Mouse (Mus musculus) cerebellum, adult 11 months (tissue): ENCODE data around the gene Smad3.

Experiments
- DNase-seq: peaks from one replicate; pipeline ENCODE4 v3.0.0; 2022

Smad3 gene

DNA sequence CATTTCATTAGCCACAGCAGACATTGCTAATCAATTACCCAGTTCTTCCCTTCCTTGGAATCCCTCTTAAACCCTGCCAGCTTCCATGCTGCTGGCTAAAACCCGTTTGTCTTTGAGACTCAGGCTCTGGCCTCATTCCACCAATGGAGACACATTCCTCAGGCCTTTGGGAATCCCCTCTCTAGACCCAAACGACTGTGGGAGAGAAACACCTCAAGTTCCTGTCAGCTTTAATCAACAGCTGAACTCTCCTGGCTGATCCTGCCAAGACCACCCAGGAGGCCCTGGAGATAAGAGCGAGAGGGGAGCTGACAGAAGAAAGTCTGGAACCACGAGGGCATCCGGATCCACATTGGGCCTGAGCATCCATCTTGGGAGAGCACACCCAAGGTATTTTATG is 13.9 kb upstream of the Smad3 start:
- DNase-seq: no peak

DNA sequence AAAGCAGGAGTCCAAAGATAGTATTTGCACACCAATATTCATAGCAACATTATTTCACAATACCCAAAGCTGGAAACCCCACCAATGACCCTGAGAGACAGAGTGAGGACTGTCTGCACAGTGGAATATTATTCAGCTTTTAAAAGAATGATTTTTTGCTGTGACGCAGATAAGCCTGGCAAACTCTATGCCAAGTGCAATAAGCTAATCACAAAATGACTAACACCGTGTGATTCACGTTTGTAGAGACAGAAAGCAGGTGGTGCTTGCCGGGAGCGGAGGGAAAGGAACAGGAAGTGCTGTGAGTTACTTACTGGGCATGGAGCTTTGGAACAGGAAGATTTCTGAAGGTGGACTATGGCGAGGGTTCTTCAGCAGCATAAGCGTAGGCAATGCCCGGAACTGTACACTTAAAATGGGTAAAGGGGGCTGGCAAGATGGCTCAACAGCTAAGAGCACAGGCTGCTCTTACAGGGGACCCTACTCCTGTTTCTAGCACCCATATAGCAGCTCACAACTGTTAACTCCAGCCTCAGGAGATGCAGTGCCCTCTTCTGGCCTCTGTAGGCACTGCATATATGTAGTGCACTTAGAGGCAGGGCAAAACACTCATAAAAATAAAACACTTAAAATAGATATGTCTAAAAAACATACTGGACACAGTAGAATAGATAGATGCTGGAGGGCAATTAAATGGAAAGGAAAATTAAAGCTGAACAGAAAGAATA is 3.7 kb upstream of the Smad3 start:
- no peak for DNase-seq

DNA sequence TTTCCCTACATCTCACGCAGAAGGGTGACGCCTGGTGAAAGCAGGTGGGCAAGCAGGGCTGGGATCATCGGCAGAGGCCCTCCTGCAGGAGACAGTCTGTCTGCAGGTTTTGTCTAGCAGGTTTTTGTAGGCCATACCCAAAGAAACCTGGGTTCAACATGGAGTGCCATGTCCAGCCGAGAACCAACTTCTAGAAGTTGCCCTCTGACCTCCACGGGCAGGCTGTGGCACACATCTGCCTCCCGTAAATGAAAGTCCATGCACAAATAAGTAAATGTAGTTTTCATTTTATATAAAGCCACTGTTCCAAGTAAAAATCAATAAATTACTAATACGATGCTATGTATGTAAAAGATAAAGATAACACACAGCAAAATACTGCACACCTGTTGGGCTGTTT is 3.0 kb upstream of the Smad3 start:
- no peak for DNase-seq

DNA sequence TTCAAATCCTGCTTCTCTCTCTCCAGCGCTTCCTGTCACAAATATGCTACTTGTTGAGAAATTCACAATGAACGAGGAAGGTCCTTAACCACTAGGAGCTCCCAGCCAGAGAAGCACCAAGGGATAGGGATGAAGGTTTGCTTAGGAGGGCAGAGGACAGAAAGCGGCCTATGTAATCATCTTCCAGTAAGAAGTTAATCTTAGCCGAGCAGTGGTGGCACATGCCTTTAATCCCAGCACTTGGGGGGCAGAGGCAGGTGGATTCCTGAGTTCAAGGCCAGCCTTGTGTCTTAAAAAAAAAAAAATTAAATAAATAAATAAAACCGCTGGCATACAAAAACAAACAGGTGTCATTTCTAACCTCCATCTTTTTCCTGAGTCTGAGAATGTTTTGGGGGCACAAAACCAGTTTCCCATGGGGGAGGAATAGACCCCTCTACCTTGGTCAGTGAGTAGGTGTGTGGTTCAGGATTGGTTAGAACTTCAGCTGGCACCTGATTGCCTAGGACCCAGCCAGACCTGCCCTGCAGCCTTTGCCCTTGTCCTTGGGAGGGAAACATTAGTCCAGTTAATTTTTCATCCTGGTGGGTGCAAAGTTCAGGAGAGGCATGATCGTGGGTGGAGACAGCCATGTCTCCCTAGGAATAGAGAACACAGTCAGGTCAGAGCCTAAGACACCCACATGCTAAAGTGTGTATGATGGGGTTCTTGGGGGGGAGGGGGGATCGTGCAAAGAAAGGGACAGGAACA is 2.4 kb upstream of the Smad3 start:
- DNase-seq: no peak

DNA sequence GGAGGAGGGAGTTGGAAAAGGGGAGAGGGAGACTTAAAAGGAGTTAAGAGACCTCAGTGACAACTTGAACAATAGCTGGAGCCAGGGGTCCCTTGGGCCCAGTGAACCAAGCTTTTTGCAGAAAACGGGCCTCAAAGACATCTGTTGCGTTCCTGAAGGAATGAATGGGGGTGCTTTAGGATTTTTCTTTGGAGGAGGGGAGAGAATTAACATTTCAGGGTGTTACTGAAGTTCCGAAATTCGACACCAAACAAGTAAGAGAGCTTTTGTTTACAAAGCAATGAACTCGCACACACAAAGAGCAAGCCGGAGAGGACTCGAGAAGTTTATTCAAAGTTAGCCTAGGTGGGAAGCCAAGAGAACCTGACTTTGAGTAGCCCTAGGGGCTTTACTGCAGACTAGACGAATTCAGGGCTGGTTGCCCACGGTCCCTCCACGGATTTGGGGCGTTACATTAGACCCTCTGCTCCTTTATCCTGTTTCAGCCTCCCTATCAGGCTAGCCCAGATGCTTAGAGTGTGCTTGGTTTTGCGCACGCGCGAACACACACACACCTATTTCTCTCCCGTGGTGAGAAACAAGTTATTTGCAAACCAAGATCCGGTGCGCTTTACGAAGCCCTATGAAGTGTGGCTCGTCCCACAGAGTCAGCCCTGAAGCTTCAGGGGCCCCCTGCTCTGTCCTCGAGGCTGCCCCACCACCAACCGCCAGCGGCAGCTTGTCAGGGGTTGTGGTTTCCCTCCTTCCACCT is 1.0 kb upstream of the Smad3 start:
- no peak for DNase-seq

DNA sequence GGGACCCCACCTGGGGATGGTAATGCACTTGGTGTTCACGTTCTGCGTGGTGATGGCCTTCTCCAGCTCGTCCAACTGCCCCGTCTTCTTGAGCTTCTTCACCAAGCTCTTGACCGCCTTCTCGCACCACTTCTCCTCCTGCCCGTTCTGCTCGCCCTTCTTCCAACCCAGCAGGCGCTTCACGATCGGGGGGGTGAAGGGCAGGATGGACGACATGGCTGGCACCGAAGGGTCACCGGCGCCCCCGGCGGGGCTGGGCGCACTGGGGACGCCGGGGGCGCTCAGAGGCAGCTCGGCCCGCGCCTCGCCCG is 377 bp downstream of the Smad3 start:
- no peak for DNase-seq

DNA sequence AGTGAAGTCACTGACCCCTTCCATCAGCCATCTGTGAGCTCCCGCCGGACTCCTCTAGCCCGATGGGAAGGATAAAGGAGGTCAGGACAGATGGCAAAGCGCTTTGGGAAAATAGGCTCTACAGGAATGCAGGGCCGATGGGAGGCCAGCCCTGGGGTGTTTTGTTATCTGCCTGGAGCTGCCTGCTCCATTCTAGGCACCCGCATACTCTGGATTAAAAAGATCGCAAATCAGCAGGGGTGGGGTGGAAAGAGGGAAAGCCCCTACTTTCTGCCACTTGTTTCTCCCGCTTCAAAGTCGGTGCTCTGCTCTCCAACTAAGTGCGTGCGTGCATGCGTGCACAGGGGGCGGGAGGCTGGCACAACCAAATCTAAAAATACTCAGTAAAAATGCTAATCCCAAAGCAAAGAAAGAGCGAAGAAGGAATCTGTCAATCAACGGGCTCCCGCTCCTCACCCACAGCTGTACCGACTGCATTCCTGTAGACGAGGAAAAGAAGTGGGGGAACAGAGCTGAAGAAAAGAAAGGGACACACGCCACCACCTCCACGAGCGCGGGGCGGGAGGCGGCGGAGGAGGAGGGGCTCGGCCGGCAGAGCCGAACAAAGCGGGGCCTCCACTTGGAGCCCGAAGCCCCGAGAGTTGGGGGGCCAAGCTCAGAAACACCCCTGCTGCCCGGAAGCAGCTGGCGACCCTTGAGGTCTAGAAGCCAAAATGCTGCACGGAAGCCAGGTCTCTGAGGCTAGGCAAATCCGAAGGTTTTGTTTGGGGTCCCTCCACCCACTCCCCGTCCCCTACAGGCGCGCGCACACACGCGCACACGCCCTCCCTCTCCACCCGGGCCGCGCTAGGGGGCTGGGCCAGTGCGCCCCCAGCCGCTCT is 973 bp downstream of the Smad3 start:
- peak; percentile 35 for DNase-seq

DNA sequence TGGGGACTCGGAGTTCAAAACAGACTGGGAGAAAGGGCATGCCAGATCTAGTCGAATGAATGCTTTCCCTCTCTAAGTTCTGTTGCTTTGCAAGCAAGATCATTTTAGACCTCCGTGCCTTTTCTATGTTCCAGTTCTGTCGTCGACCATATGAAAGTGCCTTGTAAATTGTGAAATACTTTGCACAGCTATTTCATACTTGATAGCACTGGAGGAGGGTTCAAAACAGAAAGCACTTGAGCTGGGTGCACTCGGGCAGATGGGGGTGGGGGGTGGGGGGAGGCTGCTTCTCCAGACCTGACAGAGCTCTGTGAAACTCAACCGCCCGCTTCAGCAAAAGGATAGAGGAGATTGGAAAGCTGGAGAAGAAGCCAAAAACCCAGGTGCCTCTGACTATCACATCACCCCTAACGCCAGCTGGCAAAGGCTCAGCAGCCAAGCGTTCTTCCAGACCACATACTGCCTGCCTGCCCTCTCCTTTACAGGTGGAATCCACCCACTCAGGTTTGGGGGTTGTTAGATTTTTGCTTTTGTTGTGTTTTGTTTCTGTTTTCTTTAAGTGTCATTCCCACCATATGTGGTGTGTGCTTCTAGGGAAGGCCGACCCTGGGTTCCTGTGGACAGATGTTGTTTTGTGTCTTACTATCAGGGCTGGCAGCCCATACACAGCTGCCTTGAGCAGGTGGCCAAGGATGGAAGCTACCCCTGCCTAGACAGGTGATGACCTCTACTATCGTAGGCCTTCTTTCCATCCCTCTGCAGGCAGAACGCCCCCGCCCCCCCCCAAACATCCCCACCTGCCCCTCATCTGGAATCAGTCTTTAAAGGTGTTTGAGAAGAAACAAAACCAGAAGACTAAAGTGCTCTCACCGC is 1.9 kb downstream of the Smad3 start:
- no peak for DNase-seq

DNA sequence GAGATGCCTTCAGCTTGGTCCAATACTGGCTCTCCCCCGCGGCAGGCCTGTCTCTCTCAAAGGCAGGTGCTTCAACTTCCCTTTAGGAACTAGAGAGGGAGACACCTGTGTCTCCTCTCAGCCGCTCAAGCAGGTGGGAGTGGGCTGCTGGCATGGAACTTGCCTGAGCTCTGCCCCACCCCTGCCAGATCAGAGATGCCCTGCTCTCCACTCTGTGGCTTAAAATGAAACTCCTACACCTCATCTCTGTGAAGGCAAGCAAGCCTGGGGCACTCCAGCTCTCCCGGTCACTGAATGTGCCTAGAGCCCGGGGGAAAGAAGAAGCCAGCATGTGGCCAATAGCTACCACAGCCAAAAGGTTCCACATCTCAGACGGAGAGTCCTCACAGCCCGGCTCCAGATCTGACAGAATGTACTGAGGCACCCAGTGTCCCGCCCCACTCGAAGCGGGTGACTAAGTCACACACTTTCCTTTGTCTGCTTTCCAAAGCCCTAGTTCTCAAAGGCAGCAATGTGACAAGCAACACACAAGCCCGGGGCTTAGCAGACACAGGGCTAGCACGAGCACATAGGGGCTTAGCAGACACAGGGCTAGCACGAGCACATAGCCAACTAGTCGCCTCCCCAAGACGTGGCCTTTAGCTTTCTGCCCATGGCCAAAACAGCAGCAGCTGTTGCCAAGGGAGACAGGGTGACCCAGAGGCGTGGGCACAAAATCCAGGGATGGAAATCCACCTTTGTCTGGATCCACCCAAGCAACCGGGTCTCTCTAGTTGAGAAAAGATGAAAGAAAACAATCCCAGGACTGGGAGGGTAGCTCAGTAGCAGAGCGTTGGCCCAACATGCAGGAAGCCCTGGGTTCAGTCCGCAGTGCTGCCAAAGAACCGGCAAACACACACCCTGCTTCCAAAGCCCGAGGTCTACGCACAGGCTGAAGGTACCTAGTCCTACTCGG is 3.0 kb downstream of the Smad3 start:
- DNase-seq: no peak

DNA sequence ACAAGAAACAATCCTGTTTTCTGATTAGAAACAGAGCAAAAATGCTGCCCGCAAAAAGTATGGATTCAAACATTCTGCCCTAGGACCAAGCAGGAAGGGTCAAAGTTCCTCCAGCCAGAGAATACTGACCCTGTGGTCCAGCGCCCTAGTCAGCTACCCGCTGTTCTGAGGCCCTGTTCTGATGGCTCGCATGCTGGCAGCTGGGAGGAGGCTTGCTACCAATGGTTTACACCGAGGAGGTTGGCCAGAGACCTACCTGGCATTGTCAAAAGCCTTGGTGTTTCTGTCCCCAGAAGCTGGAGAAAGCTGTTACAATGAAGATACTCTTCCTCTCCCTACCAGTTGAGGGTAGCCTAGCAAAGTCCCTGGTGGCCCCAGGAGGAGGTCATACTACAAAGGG is 3.8 kb downstream of the Smad3 start:
- DNase-seq: no peak

DNA sequence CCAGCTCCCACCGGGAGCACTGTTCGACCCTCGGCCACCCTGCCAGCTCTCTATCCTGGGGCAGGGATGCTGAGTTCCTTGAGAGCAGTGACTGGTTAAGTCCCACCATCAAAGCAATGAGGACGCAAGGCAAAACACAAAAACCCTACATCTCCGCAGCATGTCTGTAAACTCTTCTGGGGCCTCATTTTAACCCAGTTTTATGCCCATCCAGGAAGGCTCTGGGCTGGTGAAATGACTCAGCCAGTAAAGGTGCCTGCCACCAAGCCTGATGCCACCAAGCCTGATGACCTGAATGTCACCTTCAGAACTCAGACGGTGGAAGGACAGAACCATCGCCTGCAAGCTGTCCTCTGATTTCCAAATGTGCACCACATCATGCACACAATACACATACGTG is 4.4 kb downstream of the Smad3 start:
- no peak for DNase-seq

DNA sequence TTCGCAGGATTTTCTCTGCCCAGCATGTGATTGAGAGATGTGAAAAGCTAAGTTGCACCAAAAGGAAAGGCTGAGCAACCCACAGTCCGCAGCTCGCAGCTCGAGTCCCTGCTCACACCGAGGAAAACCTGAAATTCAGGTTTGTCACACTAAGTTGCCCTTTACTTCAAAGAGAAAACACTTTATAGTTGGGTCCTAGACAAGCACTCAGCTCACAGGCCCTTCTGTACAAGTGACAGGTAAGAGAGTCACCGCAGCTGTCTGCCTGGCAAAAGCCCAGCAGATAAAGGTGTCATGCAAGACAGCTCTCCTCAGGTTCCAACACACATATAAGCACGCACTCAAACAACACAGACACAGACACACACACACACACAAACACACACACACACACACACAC is 5.2 kb downstream of the Smad3 start:
- no peak for DNase-seq

DNA sequence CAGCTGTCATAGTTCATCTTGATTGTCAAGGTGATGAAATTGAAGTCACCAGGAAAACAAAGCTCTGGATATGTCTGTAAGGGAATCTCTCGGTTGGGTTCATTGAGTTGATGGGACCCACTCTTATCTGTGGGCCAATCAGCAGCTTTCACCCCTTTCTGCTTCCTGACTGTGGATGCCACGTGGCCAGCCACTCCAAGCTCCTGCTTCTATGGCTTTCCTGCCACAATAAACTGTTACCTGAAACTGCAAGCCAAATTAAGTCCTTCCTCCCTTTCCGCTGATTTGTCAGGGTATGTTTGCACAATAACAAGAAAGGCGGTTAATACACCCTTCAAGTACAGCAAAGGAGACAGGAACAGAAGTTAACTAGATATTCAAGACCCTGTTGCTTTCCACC is 6.5 kb downstream of the Smad3 start:
- DNase-seq: no peak

DNA sequence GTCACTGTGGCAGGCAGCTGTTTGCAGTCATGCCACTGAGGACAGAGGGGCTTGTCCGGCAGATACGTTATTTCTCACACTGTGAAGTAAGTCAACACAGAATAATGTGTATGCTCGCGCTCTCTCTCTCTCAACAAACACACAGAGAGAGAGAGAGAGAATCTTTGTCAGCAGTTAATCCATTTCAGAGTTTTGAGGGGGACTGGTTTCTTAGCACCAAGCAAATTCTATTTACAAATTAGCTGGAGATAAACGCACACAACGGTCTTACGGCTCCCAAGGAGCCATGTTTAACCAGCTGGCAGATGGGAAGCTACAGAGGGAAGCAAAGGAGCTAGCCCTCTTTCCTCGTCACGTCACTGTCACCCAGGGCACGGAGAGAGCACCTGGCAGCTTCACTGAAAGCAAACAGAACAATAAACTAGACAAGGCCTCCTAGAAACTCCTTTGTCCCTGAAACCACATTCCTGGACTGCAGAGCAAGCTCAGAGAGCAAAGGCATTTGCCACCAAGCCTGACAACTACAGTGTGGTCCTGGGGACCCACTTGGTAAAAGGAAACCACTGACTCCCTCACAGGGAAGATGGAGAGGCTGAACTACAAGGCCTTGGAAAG is 7.3 kb downstream of the Smad3 start:
- DNase-seq: no peak

DNA sequence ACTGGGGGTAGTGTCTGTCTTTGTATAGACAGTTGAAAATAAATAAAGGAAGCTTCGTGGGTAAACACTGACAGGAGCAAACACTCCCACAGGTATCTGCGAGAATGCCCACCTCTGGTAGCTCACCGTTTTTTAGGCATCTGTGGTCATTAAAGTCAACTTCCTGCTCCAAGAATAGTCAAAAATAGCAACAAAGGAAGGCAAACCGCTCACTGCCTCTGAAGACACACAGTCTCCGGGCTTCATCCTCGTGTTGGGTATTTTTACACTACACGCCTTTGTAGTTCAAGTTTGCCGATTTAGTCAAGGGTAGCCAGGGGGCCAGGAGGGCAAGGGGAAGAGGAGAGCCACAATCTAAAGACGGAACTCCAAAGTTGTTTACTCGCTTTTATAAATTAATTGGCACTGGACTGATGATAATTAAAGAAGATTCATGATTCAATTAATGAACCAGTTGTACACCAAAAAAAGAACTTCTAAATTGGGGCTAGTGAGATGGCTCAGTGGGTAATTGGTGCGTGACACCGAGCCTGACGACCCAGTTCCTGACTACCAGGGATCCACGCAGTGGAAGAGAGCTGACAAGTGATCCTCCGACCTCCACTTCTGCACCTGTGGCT is 8.4 kb downstream of the Smad3 start:
- DNase-seq: no peak

DNA sequence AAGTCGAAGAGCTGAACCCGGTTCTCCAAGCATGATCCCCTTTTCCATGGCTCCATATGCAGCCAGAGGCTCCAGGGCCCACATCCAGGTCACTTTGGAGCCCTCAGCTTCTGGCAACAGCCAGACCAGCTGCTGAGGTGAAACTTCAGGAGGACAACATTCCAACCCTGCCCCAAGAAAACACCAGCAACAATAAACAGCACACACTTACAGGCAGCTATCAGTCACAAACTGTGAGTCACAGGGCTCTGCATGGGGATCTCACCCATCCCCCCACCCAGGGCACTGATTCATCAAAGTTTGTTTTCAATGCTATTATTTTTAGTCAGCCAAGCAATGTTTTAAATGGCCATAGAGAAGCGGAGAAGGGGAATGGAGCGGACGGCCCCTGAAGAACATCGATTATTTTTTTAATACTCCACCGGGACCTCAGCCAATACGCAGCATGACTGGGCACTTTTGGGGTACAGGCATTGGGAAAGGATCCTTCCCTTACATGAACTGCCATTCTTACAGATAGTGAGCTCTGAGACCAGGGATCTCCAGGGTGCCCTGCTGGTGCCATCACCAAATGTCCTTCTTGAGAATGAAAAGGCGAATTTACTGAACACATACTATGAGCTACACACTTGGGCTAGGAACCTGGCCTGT is 10.0 kb downstream of the Smad3 start:
- no peak for DNase-seq

DNA sequence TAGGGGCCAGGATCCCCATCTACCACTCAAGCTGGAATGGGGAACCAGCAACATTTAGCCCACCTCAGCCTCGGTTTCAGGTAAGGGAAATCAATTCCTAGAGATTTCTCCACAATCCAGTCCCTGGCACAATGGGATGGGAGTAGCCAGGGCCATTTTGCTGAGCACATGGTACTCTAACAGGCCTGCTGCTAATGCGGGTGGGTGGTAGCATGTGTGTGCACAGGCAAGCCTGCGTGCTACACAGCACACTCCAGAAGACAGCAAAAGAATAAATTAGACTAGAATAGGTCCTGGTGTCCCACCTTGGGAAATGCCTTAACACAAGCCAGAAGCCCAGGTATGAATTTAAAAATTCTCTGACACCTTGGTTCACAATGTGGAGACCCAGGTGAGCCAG is 10.8 kb downstream of the Smad3 start:
- DNase-seq: no peak

DNA sequence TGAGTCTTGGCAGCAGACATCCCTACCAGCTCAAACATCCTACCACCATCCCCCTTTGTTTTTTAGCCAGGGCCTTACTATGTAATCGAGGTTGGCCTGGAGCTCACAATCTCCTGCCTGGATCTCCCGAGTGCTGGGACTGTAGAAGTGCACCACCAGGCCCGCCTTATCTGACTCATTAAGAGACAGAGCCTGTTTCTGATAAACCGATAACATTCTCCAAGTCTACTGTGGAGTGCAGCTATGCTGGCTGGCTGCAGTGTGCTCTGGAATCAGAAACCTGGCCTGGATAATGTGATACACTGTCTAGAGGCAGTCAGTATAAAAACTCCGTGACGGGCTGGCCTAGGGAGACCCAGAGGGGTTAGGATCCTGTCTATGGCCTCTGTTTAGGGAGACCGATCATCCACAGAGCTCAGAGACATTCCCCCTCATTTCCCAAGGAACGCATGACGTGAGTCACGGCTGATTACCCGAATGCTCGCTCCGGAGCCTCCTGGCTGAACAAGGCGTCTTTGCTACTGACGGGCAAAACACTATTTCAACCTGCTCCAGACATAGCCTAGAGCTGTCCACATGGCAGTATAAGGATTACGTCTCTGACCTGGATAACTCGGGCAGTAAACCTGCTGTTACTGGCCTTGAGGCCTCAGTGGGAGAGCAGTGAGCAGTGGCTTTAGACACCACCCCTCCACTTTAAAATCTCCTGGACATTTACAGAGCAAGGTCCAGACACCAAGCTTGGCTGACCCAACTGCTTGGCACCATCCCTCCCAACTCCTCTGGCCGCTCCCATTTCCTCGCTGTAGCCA is 11.8 kb downstream of the Smad3 start:
- no peak for DNase-seq

DNA sequence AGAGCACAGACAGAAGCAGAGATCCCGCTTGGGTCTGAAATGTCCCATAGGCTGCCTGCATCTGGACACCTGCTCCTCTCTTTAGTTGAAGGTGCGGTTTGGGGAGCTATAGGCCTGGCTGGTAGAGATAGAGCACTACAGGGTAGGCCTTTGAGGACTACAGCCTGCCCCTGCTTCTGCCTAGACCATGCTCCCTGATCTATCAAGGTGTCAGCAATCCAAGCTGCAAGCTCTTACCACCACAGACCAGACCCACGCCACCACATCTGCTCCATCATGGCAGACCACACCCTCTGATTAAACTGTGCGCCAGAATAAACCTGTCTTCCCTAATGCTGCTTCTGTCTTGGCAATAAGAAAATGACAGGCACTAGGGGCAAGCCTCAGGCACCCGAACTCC is 13.2 kb downstream of the Smad3 start:
- DNase-seq: no peak
